Comparison of ENCODE assay signal across 9 mouse cellular contexts in the genomic region with DNA sequence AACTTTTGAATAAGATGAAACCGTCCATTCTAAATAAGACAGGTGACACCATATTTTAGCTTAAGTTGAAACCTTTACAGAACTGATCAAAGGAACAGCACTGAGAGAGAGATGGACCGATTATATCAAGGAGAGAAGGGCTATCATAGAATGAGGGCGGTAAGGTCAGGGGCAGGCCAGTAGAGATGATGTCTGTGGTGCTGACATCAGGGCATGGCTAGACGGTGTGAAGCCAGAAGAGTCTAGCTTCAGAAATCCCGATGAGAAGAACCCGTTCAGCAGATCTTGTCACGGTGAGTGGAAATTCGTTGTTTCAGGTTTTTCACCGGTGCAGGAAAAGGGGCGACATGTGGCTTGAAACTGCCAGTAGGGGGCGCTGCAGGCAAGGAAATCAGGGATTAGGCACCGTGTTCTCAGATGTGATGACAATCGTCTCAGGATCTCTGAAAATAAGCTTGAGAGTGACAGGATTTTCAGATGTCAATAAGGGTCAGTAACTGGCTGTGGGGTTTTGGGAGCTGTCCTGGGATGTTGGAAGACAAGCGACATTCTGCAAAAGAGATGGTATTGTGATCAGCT. TPM values are rescaled to one million over a fixed set of nuclear protein-coding genes. Genes with fewer than 3 reads are reported as not detected.
A peak's percentile ranks its signal among the peaks of the same experiment; 100 is the strongest.
DNase-seq lines count a peak whose midpoint lies in the region; ATAC-seq and TF ChIP-seq lines count a peak whose summit lies in the region.
"Had no signal": no experiment of that assay in that cellular context is flagged by ENCODE, and none has a peak within 500 bp of the region (broad histone marks: within the 10 kb centered on the region; RNA-seq: fewer than 3 reads in every experiment).

No protein-coding gene starts in this region.

- DNase-seq in ES-E14 (ENCODE audit: low read depth, low spot score), result peak; percentile 57
- DNase-seq in adrenal gland, postnatal 14 days, result peak; percentile 78
- DNase-seq in embryo, embryonic 11.5 days (ENCODE audit: low read depth, low spot score), result peak; percentile 60
- peak; percentile 90 for DNase-seq in hindbrain, embryonic 11.5 days (ENCODE audit: low spot score)
- peak; percentile 67 to 78 for DNase-seq in layer of hippocampus, postnatal 36 days
- peak; percentile 79 for DNase-seq in mesoderm, embryonic 11.5 days (ENCODE audit: low read depth, low spot score)
- peak; percentile 4 for DNase-seq in skeletal muscle tissue, adult 2 months (ENCODE audit: low read depth, low spot score)

- no peak overlapping the region for H3K27ac ChIP-seq in ES-E14 (ENCODE audit: insufficient read depth, low read depth, low read length, poor library complexity, severe bottlenecking)
- no peak overlapping the region for H3K27ac ChIP-seq in hindbrain, embryonic 11.5 days (ENCODE audit: low read depth, low read length)

- no peaks in the 10 kb centered on the region for H3K9me3 ChIP-seq in ES-E14 (ENCODE audit: control insufficient read depth, insufficient read depth, low read depth, low read length)
- no peaks in the 10 kb centered on the region for H3K9me3 ChIP-seq in hindbrain, embryonic 11.5 days (ENCODE audit: control insufficient read depth, low read length)

- ATAC-seq in hindbrain, embryonic 11.5 days (ENCODE audit: low FRiP score), result peak; percentile 78
- no peak for ATAC-seq in monocyte, adult 5-6 weeks (replicated peaks; ENCODE audit: insufficient number of reproducible peaks, low FRiP score, low TSS enrichment, poor library complexity, severe bottlenecking)

- in situ Hi-C loops in ES-E14 (cut with MboI; ENCODE audit: low sequenced_read_pairs in 2 of 2, unreplicated experiment in 2 of 2), result no loop called here

- H3K4me3 ChIP-seq in ES-E14 (ENCODE audit: insufficient read depth in 1 of 2, low read depth in 1 of 2, low read length in 2 of 2, poor library complexity in 1 of 2, severe bottlenecking in 1 of 2), result no peak overlapping the region
- no peak overlapping the region for H3K4me3 ChIP-seq in hindbrain, embryonic 11.5 days (ENCODE audit: low read depth, low read length)

- no peak overlapping the region for H3K4me2 ChIP-seq in hindbrain, embryonic 11.5 days (replicated peaks; ENCODE audit: low read depth, low read length)

- WGBS in hindbrain, embryonic 11.5 days, result 30% methylated on average over 14 of the region's 14 CpGs

- H3K9ac ChIP-seq in ES-E14 (ENCODE audit: insufficient read depth, low read depth, low read length, poor library complexity, severe bottlenecking), result no peak overlapping the region
- H3K9ac ChIP-seq in hindbrain, embryonic 11.5 days (ENCODE audit: low read depth, low read length), result no peak overlapping the region

- H3K4me1 ChIP-seq in ES-E14 (ENCODE audit: control insufficient read depth in 2 of 2, insufficient read depth in 2 of 2, low read length in 2 of 2, poor library complexity in 1 of 2), result no peaks in the 10 kb centered on the region
- no peaks in the 10 kb centered on the region for H3K4me1 ChIP-seq in hindbrain, embryonic 11.5 days (replicated peaks; ENCODE audit: control insufficient read depth, insufficient read depth, low read length)

- no peaks in the 10 kb centered on the region for H3K27me3 ChIP-seq in hindbrain, embryonic 11.5 days (ENCODE audit: control insufficient read depth, insufficient read depth, low read length)

- H3K36me3 ChIP-seq in ES-E14 (ENCODE audit: control insufficient read depth, insufficient read depth, low read length, poor library complexity, severe bottlenecking), result no peaks in the 10 kb centered on the region
- H3K36me3 ChIP-seq in hindbrain, embryonic 11.5 days (ENCODE audit: control insufficient read depth, insufficient read depth, low read length), result no peaks in the 10 kb centered on the region

TF ChIP-seq in ES-E14, 5 proteins besides CTCF, POLR2A, EP300 and RAD21:
- TF ChIP-seq ZNF384 (IDR thresholded peaks at IDR 0.05; ENCODE audit: low read depth, low read length), result no peak
- TF ChIP-seq ZC3H11A (IDR thresholded peaks at IDR 0.05; ENCODE audit: borderline replicate concordance, low read depth, low read length), result peak; percentile 79; the same call in 1 of the 2 replicates
- TF ChIP-seq CHD2 (IDR thresholded peaks at IDR 0.05; ENCODE audit: low read depth, low read length), result no peak
- no peak for TF ChIP-seq MAFK (IDR thresholded peaks at IDR 0.05; ENCODE audit: insufficient read depth, low read depth, low read length)
- TF ChIP-seq HCFC1 (IDR thresholded peaks at IDR 0.05; ENCODE audit: borderline replicate concordance, insufficient read depth, low read length), result no peak

RNA-seq across cellular contexts. Expression of a gene that starts 48.4 kb away (rescaled TPM):
- not detected in 2 replicates for total RNA-seq in ES-E14 (2012; rRNA removed)
- not detected in 2 replicates for total RNA-seq in adrenal gland, postnatal 14 days (2021)
- polyA plus RNA-seq in hindbrain, embryonic 11.5 days (2014; fragmentation: Nextera tagmentation; extraction: Ambion mirVana), result not detected in 2 replicates
- not detected for total RNA-seq in layer of hippocampus, postnatal 36 days (2021)
- total RNA-seq in monocyte, adult 5-6 weeks (2017), result not detected in 3 replicates
- polyA plus RNA-seq: gonadal fat pad, adult 2 months had no signal

Comparison
In these comparisons a context has a peak if more than half of its experiments do, and no peak if none do; other contexts are left out.
1. DNase-seq: peak in every context shown above with its lines; median percentile 90 in hindbrain, embryonic 11.5 days; 79 in mesoderm, embryonic 11.5 days; 78 in adrenal gland, postnatal 14 days; 72 in layer of hippocampus, postnatal 36 days; 60 in embryo, embryonic 11.5 days; 57 in ES-E14; 4 in skeletal muscle tissue, adult 2 months.